Mouse (Mus musculus) thymus, adult 2 months (tissue): ENCODE measurements at regions not wholly inside any gene's neighbourhood (a gene's known extent, or its start where the extent isn't known, plus 50 kb on each side); places are given as distances from the start of the nearest gene placed in this dataset.

Experiments
- DNase-seq: peaks from one replicate; pipeline ENCODE4 v3.0.0; 2021
- H3K27ac ChIP-seq: fragments of 200-500 bp; 2 replicates; pipeline ENCODE4 v1.5.1; 2012; ENCODE audit warnings: low read length, control low read depth; ENCODE audit not compliant: control insufficient read depth, insufficient read depth
- H3K27me3 ChIP-seq: fragments of 200-500 bp; 2 replicates; pipeline ENCODE4 v1.6.1; 2012; ENCODE audit warnings: mild to moderate bottlenecking, low read length, moderate library complexity, mixed read lengths; ENCODE audit not compliant: control insufficient read depth, insufficient read depth
- H3K36me3 ChIP-seq: fragments of 200-500 bp; 2 replicates; pipeline ENCODE4 v1.6.1; 2012; ENCODE audit warnings: mild to moderate bottlenecking, low read length, moderate library complexity; ENCODE audit not compliant: control insufficient read depth, insufficient read depth
- H3K4me1 ChIP-seq: fragments of 200-500 bp; replicated peaks from 2 replicates; pipeline ENCODE4 v1.6.1; 2012; ENCODE audit warnings: low read length; ENCODE audit not compliant: control insufficient read depth, insufficient read depth
- H3K4me3 ChIP-seq: fragments of 200-500 bp; 2 replicates; pipeline ENCODE4 v1.5.1; 2012; ENCODE audit warnings: mild to moderate bottlenecking, low read length, control low read depth, moderate library complexity; ENCODE audit not compliant: control insufficient read depth, insufficient read depth
- CTCF ChIP-seq: fragments of 200-500 bp; IDR thresholded peaks from 2 replicates; pipeline ENCODE4 v1.5.1; 2012; ENCODE audit warnings: mild to moderate bottlenecking, control low read depth, low read length, moderate library complexity, borderline replicate concordance; ENCODE audit not compliant: control insufficient read depth, poor library complexity, insufficient read depth; ENCODE audit errors: extremely low read depth
- POLR2A ChIP-seq: fragments of 200-500 bp; IDR thresholded peaks from 2 replicates; pipeline ENCODE4 v1.6.1; 2012; ENCODE audit warnings: mild to moderate bottlenecking, low read length, control low read depth, moderate library complexity; ENCODE audit not compliant: control insufficient read depth, poor library complexity, insufficient read depth; ENCODE audit errors: extremely low read depth
- WGBS: fragments of 180-500 bp; shearing (Covaris S2); methylation state at CpG from one replicate; pipeline ENCODE4 v1.1.7; 2018; 5-methylcytosine and 5-hydroxymethylcytosine counted together

GRCm38 (mm10) chr17:79518696-79519095, 93.0 kb upstream of the Rmdn2 start:
- no peaks in the 10 kb centered on the region for H3K36me3 ChIP-seq
- DNase-seq, result no peak
- H3K27me3 ChIP-seq, result no peaks in the 10 kb centered on the region
- H3K4me1 ChIP-seq, result no peaks in the 10 kb centered on the region
- H3K4me3 ChIP-seq, result no peak overlapping the region
- TF ChIP-seq POLR2A (no peak), CTCF (no peak)
- H3K27ac ChIP-seq, result no peak overlapping the region
- 92% methylated on average over 5 of the region's 5 CpGs for WGBS

DNA sequence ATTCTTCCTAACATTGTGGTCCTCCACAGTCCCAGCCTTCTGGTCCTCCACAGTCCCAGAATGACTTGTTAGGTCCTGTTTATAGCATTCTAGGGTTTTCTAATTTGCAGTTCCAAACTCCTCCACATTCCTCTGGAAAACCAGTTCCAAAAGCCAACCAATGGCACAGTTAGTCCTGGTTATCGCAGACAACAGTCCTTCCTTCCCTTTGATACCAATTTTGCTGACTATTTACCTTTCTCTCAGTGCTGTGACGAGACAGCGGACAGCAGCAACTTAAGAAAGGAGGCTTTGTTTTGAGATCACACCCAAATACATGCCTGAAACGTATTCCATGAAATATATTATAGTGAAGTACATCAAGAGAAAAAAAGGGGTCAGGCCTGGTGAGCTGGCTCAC, 92.3 kb upstream of the Rmdn2 start:
- Histone ChIP-seq H3K4me1 (no peaks in the 10 kb centered on the region), H3K27ac (no peak overlapping the region), H3K4me3 (no peak overlapping the region), H3K36me3 (no peaks in the 10 kb centered on the region), H3K27me3 (no peaks in the 10 kb centered on the region)
- TF ChIP-seq POLR2A, result no peak
- TF ChIP-seq CTCF, result no peak
- no peak for DNase-seq
- 94% methylated on average over 4 of the region's 4 CpGs for WGBS

- no peak overlapping the region for H3K4me3 ChIP-seq
- no peak overlapping the region for H3K27ac ChIP-seq
- 97% methylated on average over 5 of the region's 5 CpGs for WGBS
- no peaks in the 10 kb centered on the region for H3K27me3 ChIP-seq
- no peaks in the 10 kb centered on the region for H3K36me3 ChIP-seq
- DNase-seq, result no peak
- H3K4me1 ChIP-seq, result no peaks in the 10 kb centered on the region
- TF ChIP-seq CTCF (no peak), POLR2A (no peak)
Measured at GRCm38 (mm10) chr17:79520283-79520682, 91.4 kb upstream of the Rmdn2 start.

GRCm38 (mm10) chr17:79521691-79522090, 90.0 kb upstream of the Rmdn2 start:
- Histone ChIP-seq H3K36me3 (no peaks in the 10 kb centered on the region), H3K27me3 (no peaks in the 10 kb centered on the region), H3K4me3 (no peak overlapping the region), H3K4me1 (no peaks in the 10 kb centered on the region), H3K27ac (no peak overlapping the region)
- no peak for DNase-seq
- TF ChIP-seq CTCF (no peak), POLR2A (no peak)
- 98% methylated on average over 7 of the region's 7 CpGs for WGBS

- H3K4me1 ChIP-seq, result no peaks in the 10 kb centered on the region
- DNase-seq, result no peak
- no peaks in the 10 kb centered on the region for H3K36me3 ChIP-seq
- TF ChIP-seq POLR2A (no peak), CTCF (no peak)
- WGBS, result 96% methylated on average over 3 of the region's 3 CpGs
- H3K27me3 ChIP-seq, result no peaks in the 10 kb centered on the region
- no peak overlapping the region for H3K27ac ChIP-seq
- no peak overlapping the region for H3K4me3 ChIP-seq
Measured at GRCm38 (mm10) chr17:79523230-79523629, 88.4 kb upstream of the Rmdn2 start.

DNA sequence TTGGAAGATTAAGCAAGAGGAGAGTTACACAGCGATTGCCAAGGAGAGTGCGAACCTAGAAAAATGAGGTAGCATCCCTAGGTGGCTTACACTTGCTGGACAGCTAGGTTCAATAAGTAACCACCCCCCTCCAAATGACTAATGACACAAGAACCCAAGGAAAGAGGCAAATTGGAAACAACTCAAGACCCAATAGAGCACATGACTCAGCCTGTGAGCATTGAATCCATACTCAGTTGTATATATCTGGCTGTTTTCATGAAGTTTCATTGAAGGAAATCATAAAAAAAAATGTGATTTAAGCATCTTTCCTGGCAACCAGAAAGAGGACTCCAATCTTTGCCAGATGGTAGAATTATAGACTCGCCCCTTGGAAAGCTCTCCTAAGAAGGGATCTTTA, 84.3 kb upstream of the Rmdn2 start:
- Histone ChIP-seq H3K27me3 (no peaks in the 10 kb centered on the region), H3K36me3 (no peaks in the 10 kb centered on the region), H3K27ac (no peak overlapping the region), H3K4me1 (no peaks in the 10 kb centered on the region), H3K4me3 (no peak overlapping the region)
- no peak for DNase-seq
- WGBS, result 94% methylated on average over 3 of the region's 3 CpGs
- TF ChIP-seq POLR2A, result no peak

DNA sequence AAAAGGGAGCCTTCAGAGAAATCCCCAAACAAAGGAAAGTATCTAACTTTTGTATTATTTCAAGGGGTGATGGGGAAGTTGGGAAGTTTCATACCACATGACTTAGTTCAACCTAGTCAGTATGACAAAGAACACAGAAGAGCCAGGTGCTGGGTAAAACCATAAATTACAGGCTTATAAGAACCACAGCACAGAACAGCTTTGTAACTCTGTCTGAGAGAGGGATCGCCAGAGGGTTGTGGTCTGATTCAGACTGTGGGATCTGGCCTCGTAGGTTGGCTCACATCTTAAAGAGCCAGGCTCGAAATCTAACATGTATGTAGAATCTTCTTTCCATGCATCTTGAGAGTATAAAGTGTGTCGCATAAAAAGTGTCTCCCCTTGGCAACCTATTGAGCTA, 75.1 kb upstream of the Rmdn2 start:
- TF ChIP-seq POLR2A (no peak), CTCF (no peak)
- Histone ChIP-seq H3K36me3 (no peaks in the 10 kb centered on the region), H3K4me1 (no peaks in the 10 kb centered on the region), H3K27ac (no peak overlapping the region), H3K27me3 (no peaks in the 10 kb centered on the region), H3K4me3 (no peak overlapping the region)
- DNase-seq, result no peak
- WGBS, result 33% methylated on average over 4 of the region's 4 CpGs

DNA sequence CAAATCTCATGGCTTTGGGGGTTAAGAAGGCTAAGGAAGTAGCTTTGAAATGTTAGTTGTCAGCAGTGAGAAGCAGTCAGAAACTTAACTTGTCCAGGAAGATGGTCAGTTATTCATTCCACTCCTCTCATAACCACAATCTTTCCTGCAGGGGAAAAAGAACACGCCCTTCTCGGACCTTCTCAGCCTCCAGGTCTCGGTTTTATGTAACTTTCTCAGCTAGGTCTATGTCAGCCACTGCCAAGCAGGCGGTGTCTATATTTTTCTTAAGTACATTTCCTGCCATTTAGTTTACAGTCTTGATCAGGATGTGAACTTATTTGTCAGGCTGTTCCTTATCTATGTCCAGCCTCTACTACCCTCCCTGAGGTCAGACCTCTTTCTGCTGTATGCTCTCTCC, 72.9 kb upstream of the Rmdn2 start:
- Histone ChIP-seq H3K27me3 (no peaks in the 10 kb centered on the region), H3K36me3 (no peaks in the 10 kb centered on the region), H3K4me1 (no peaks in the 10 kb centered on the region), H3K27ac (no peak overlapping the region), H3K4me3 (no peak overlapping the region)
- DNase-seq, result no peak
- 42% methylated on average over 4 of the region's 4 CpGs for WGBS
- TF ChIP-seq POLR2A (no peak), CTCF (no peak)
